Mouse (Mus musculus) kidney, adult 2 months (tissue): ENCODE measurements around the gene Cldn2. TPM values are rescaled to one million over a fixed set of nuclear protein-coding genes. Genes with fewer than 3 reads are reported as not detected.

ENCODE experiments used
- DNase-seq: peaks from one replicate; pipeline ENCODE4 v3.0.0; 2021
- H3K27ac ChIP-seq: fragments of 200-500 bp; 2 replicates; pipeline ENCODE4 v1.5.1; 2012; ENCODE audit warnings: low read depth, low read length, control low read depth, inconsistent platforms; ENCODE audit not compliant: insufficient read depth
- H3K27me3 ChIP-seq: fragments of 200-500 bp; replicated peaks from 2 replicates; pipeline ENCODE4 v1.6.1; 2012; ENCODE audit warnings: mild to moderate bottlenecking, moderate library complexity, low read length, inconsistent platforms; ENCODE audit not compliant: control insufficient read depth, insufficient read depth
- H3K36me3 ChIP-seq: fragments of 200-500 bp; 2 replicates; pipeline ENCODE4 v1.6.1; 2012; ENCODE audit warnings: mild to moderate bottlenecking, moderate library complexity, low read length, inconsistent platforms; ENCODE audit not compliant: control insufficient read depth, insufficient read depth
- H3K4me1 ChIP-seq: fragments of 200-500 bp; 2 replicates; pipeline ENCODE4 v1.6.1; 2011; ENCODE audit warnings: low read length; ENCODE audit not compliant: control insufficient read depth, insufficient read depth
- H3K4me3 ChIP-seq: fragments of 200-500 bp; 2 replicates; pipeline ENCODE4 v1.5.1; 2011; ENCODE audit warnings: mild to moderate bottlenecking, low read depth, low read length, control low read depth; ENCODE audit not compliant: insufficient read depth
- CTCF ChIP-seq: fragments of 200-500 bp; conservative IDR thresholded peaks from 2 replicates; pipeline ENCODE4 v1.5.1; 2011; ENCODE audit warnings: low read depth, mild to moderate bottlenecking, control low read depth, low read length, moderate library complexity, mixed read lengths; ENCODE audit not compliant: insufficient read depth, insufficient read length
- POLR2A ChIP-seq: fragments of 200-500 bp; IDR thresholded peaks from one replicate; pipeline ENCODE4 v1.6.1; 2011; ENCODE audit warnings: low read depth, low read length, control low read depth
- WGBS: fragments of 180-500 bp; shearing (Covaris S2); methylation state at CpG from one replicate; pipeline ENCODE4 v1.1.7; 2018; 5-methylcytosine and 5-hydroxymethylcytosine counted together
- polyA plus RNA-seq: library from polyadenylated mRNA; depleted of rRNA; stranded (reverse); fragments of >200 nt; gene quantifications from 2 replicates; pipeline ENCODE4 v1.2.3, GENCODE M21; 2012

The Cldn2 gene
- polyA plus RNA-seq, 1 experiment: 226 TPM

- Histone ChIP-seq H3K4me1 (peaks cover 11% of the 10 kb centered on the region; the same call in 1 of the 2 replicates), H3K36me3 (no peaks in the 10 kb centered on the region), H3K27me3 (no peaks in the 10 kb centered on the region), H3K27ac (peak overlapping the region; percentile 95), H3K4me3 (no peak overlapping the region)
- TF ChIP-seq CTCF: no peak
- 16% methylated on average over 4 of the region's 4 CpGs for WGBS
- peak; percentile 85 for DNase-seq
These were observed 7.5 kb downstream of the Cldn2 start for GRCm38 (mm10) chrX:139808085-139808484.

DNA sequence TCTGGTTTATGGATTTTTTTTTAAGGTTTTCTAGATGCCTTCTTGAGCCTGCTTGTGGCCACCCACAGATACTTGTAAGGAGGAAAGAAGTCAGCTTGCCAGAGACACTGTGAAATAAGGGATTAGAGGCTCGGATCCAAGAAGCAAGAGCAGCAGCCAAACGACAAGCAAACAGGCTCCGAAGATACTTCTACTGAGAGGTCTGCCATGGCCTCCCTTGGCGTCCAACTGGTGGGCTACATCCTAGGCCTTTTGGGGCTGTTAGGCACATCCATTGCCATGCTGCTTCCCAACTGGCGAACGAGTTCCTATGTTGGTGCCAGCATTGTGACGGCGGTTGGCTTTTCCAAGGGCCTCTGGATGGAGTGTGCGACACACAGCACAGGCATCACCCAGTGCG, 7.9 kb downstream of the Cldn2 start:
- Histone ChIP-seq H3K36me3 (no peaks in the 10 kb centered on the region), H3K27ac (peak overlapping the region; percentile 93), H3K4me1 (peaks cover 11% of the 10 kb centered on the region; the same call in 1 of the 2 replicates), H3K4me3 (peak overlapping the region; percentile 72), H3K27me3 (no peaks in the 10 kb centered on the region)
- no peak for DNase-seq
- WGBS: 57% methylated on average over 10 of the region's 10 CpGs
- TF ChIP-seq CTCF (no peak), POLR2A (no peak)

DNA sequence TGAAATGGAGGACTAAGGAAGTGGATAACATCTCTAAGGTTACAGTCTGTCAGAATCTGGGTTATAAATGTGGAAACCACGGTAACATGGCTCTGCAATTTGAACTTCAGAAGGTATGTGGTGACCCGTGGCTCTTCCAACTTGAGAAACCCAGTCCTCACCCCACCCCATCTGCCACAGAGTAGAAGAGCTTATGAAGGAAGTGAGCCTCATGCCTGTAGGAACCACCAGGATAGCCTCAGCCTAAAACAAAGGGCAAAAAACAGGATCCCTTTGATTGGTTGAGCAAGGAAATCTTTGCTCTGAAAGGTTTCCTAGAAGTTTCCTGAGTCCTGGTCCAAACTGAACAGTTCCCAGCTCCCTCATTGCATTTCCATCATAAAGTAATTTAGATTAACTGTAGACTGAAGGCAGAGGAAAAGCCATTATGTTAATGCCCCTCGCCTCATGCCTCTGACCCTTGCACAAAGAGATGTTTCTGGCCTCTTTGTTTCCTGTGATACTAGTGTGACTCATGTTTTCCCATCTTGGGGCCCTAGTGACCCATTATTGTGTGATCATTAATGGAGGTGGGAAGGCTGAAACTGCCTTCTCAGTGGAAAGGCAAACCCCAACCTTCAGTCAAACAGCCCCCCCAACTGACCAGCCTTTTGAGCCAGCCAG, 12.1 kb downstream of the Cldn2 start:
- 32% methylated on average over 3 of the region's 3 CpGs for WGBS
- peak; percentile 49 for DNase-seq
- Histone ChIP-seq H3K27me3 (no peaks in the 10 kb centered on the region), H3K36me3 (no peaks in the 10 kb centered on the region), H3K4me1 (no peaks in the 10 kb centered on the region; the same call in 1 of the 2 replicates), H3K27ac (peak overlapping the region; percentile 89), H3K4me3 (peak overlapping the region; percentile 50)
- no peak for TF ChIP-seq POLR2A
- TF ChIP-seq CTCF: no peak

DNA sequence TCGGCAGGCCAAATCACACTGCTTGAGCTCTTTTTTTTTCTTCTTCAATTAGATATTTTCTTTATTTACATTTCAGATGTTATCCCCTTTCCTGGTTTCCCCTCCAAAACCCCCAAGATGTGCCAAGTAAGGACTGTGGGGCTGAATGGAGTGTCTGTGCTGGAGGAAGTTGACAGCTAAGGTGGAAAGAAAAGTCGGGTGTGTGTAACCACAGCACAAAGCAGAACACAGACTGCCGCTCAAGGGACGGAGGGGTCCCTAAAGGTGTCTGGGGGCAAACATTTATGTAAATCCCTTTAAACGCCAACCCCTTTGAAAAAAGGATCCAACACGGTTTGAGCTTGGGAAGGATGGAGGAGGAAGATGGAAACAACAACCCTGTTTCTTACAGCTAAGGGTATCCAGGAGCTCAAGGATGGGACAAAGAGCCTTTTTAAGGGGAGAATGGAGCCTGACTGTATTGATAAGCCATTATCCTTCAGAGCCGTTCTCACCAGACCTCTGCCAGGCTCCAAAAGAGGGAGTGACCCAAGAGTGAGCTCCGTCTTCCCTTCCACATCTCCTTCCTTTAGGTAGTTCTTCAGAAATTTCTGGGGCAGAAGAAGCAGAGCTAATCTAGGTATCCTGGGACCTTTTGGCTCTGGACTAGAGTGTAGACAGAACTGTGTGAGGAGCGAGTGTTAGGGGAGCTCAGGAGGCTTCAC, 12.8 kb downstream of the Cldn2 start:
- Histone ChIP-seq H3K36me3 (no peaks in the 10 kb centered on the region), H3K4me3 (no peak overlapping the region), H3K27me3 (no peaks in the 10 kb centered on the region), H3K4me1 (no peaks in the 10 kb centered on the region; the same call in 1 of the 2 replicates), H3K27ac (peak overlapping the region; percentile 69; the same call in 1 of the 2 replicates)
- DNase-seq: no peak
- no peak for TF ChIP-seq POLR2A
- no peak for TF ChIP-seq CTCF
- WGBS: 62% methylated on average over 9 of the region's 9 CpGs

- 57% methylated on average over 8 of the region's 8 CpGs for WGBS
These were observed 13.5 kb downstream of the Cldn2 start for GRCm38 (mm10) chrX:139814018-139814635.

GRCm38 (mm10) chrX:139815201-139815600, 14.6 kb downstream of the Cldn2 start:
- DNase-seq: peak; percentile 85
- H3K4me3 ChIP-seq: no peak overlapping the region
- no peaks in the 10 kb centered on the region for H3K27me3 ChIP-seq
- 20% methylated on average over 5 of the region's 5 CpGs for WGBS
- H3K36me3 ChIP-seq: no peaks in the 10 kb centered on the region
- peak overlapping the region; percentile 69; the same call in 1 of the 2 replicates for H3K27ac ChIP-seq
- TF ChIP-seq POLR2A (no peak), CTCF (no peak)
- no peaks in the 10 kb centered on the region; the same call in 1 of the 2 replicates for H3K4me1 ChIP-seq

More at GRCm38 (mm10) chrX:139814018-139814635, 13.5 kb downstream of the Cldn2 start:
- TF ChIP-seq CTCF: no peak
- no peak for TF ChIP-seq POLR2A
- peak overlapping the region; percentile 69 for H3K27ac ChIP-seq
- no peaks in the 10 kb centered on the region for H3K36me3 ChIP-seq
- DNase-seq: peak; percentile 57
- no peaks in the 10 kb centered on the region for H3K27me3 ChIP-seq
- H3K4me3 ChIP-seq: no peak overlapping the region
- no peaks in the 10 kb centered on the region; the same call in 1 of the 2 replicates for H3K4me1 ChIP-seq

DNA sequence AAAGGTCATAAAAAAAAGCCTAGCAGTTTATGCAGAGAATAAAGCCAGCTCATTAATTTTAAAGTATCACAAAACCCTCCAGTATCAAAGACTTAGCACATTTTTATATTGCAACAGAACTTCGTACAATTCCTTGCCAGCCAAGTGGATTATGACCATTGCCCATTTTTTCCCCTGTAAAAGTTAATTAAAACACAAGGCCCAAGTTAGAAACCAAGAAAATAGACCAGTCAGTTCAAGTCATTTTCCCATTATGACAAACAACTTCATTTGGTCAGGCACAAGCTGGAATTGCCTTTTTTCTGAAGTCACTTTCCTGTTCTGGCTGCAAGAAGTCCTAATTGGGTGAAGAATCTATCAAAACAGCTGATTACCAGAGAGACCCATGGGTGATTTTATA, 24.8 kb downstream of the Cldn2 start:
- DNase-seq: peak; percentile 54
- Histone ChIP-seq H3K27me3 (no peaks in the 10 kb centered on the region), H3K4me3 (no peak overlapping the region), H3K4me1 (no peaks in the 10 kb centered on the region), H3K36me3 (no peaks in the 10 kb centered on the region), H3K27ac (peak overlapping the region; percentile 45; the same call in 1 of the 2 replicates)
- TF ChIP-seq CTCF: no peak
- TF ChIP-seq POLR2A: no peak
- WGBS: 65% methylated on average over 1 of the region's 1 CpGs
